Mouse (Mus musculus): ENCODE measurements around the gene Pde4d. TPM values are rescaled to one million over a fixed set of nuclear protein-coding genes. Genes with fewer than 3 reads are reported as not detected.
"Not testable (repeated sequence)": the region's sequence is repeated elsewhere in the genome, so short reads cannot be mapped to it uniquely, and the experiment has no call there.

Pde4d gene
- polyA plus RNA-seq, 1 experiment from 2014 or later: 14.6 TPM

DNA sequence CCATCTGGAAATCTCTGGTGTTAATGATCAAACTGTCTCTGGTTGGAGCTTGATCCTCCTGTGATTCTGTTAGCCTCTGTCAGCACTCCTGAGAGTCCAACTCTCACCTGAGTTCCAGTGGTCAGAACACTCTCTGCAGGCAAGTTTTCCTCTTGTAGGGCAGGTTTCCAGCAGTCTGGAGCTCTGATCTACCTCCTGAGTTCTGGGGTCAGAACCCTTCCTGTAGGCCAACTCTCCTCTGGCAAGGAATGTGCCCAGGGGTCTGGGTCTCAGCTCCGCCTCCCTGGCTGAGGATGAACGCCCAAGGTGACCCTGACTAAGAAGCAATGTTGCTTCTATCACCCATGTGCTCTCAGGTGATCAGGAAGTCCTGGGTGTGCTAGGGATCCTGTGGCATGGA is 284.6 kb downstream of the Pde4d start:
- not testable (repeated sequence) for H3K4me1 ChIP-seq (ENCODE audit: control insufficient read depth, insufficient read depth, low read length); H3K4me2 ChIP-seq (ENCODE audit: low read depth, low read length); DNase-seq (ENCODE audit: low spot score); H3K9ac ChIP-seq (replicated peaks; ENCODE audit: low read length); H3K9me3 ChIP-seq (replicated peaks; ENCODE audit: control insufficient read depth, low read length); H3K4me3 ChIP-seq (ENCODE audit: low read depth, low read length); H3K27me3 ChIP-seq (ENCODE audit: control insufficient read depth, insufficient read depth, low read length); H3K27ac ChIP-seq (replicated peaks; ENCODE audit: low read depth, low read length); H3K36me3 ChIP-seq (replicated peaks; ENCODE audit: control insufficient read depth, insufficient read depth, low read depth, low read length); ATAC-seq (replicated peaks; ENCODE audit: insufficient number of reproducible peaks, low FRiP score, low TSS enrichment, low read depth)
- 75% methylated on average over 2 of the region's 2 CpGs for WGBS

DNA sequence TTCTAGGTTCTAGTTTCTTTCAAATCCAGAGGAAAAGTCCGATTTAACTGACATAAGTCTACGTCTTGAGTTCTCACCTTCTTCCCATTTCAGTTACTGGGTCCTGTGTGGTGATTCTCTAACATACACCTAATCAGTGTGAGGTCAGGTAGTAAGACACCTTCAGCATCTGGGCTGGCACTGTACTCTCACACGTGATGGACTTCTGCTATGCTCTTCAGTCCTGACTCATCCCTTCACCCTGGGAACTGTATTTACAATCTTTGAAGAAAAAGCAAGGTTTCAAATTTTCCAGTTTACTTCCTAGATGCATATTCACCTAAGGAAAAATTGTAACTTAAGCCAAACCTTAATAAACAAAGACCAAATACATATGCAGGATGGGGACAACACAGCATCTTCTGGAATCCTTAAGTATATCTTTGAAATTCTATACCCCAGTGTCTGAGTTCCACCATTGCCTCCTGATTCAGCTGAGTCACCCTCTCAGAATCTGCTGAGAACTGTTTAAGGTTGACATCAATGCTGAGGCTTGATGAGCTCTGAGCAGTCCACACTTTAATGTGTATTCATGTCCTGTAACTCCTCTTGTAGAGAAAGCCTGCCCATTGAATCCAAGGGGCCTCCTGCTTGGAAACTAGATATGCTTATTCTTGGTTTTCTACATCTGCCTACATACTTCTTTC is 301.6 kb downstream of the Pde4d start:
- no peaks in the 10 kb centered on the region for H3K4me1 ChIP-seq (ENCODE audit: control insufficient read depth, insufficient read depth, low read length)
- H3K9ac ChIP-seq (replicated peaks; ENCODE audit: low read length): no peak overlapping the region
- H3K4me2 ChIP-seq (ENCODE audit: low read depth, low read length): no peak overlapping the region
- no peak overlapping the region for H3K4me3 ChIP-seq (ENCODE audit: low read depth, low read length)
- no peaks in the 10 kb centered on the region for H3K36me3 ChIP-seq (replicated peaks; ENCODE audit: control insufficient read depth, insufficient read depth, low read depth, low read length)
- 75% methylated on average over 3 of the region's 3 CpGs for WGBS
- H3K27ac ChIP-seq (replicated peaks; ENCODE audit: low read depth, low read length): no peak overlapping the region
- H3K27me3 ChIP-seq (ENCODE audit: control insufficient read depth, insufficient read depth, low read length): no peaks in the 10 kb centered on the region
- no peaks in the 10 kb centered on the region for H3K9me3 ChIP-seq (replicated peaks; ENCODE audit: control insufficient read depth, low read length)
- ATAC-seq (replicated peaks; ENCODE audit: insufficient number of reproducible peaks, low FRiP score, low TSS enrichment, low read depth) (no peak), DNase-seq (ENCODE audit: low spot score) (no peak)

- no peaks in the 10 kb centered on the region for H3K36me3 ChIP-seq (replicated peaks; ENCODE audit: control insufficient read depth, insufficient read depth, low read depth, low read length)
- 83% methylated on average over 7 of the region's 7 CpGs for WGBS
- H3K4me2 ChIP-seq (ENCODE audit: low read depth, low read length): no peak overlapping the region
- H3K27ac ChIP-seq (replicated peaks; ENCODE audit: low read depth, low read length): no peak overlapping the region
- no peaks in the 10 kb centered on the region for H3K27me3 ChIP-seq (ENCODE audit: control insufficient read depth, insufficient read depth, low read length)
- no peak for DNase-seq (ENCODE audit: low spot score)
- no peaks in the 10 kb centered on the region for H3K9me3 ChIP-seq (replicated peaks; ENCODE audit: control insufficient read depth, low read length)
- no peak overlapping the region for H3K9ac ChIP-seq (replicated peaks; ENCODE audit: low read length)
- no peak for ATAC-seq (replicated peaks; ENCODE audit: insufficient number of reproducible peaks, low FRiP score, low TSS enrichment, low read depth)
- no peak overlapping the region for H3K4me3 ChIP-seq (ENCODE audit: low read depth, low read length)
- H3K4me1 ChIP-seq (ENCODE audit: control insufficient read depth, insufficient read depth, low read length): no peaks in the 10 kb centered on the region
Observed at GRCm38 (mm10) chr13:108757477-108757876, 307.7 kb downstream of the Pde4d start.

DNA sequence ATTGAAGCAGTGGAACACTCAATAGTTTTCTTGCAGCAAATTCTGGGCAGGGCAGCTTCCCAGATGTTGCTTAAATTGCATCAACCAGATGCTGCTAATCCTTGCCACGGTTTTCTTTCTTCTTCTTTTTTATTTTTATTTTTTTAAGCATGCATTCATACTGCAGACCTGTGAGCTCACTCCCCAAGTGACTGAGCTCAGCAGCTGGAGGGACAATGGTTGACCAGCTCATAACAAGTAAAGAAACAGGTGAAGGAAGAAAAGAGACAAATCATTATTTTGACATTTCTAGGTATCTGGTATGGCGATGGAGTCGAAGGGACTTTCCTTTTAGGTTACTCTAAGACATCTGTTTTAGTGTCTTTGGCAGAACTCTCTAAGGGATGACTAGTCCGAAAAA is 308.6 kb downstream of the Pde4d start:
- H3K27me3 ChIP-seq (ENCODE audit: control insufficient read depth, insufficient read depth, low read length): no peaks in the 10 kb centered on the region
- no peaks in the 10 kb centered on the region for H3K4me1 ChIP-seq (ENCODE audit: control insufficient read depth, insufficient read depth, low read length)
- no peak overlapping the region for H3K4me3 ChIP-seq (ENCODE audit: low read depth, low read length)
- H3K9ac ChIP-seq (replicated peaks; ENCODE audit: low read length): no peak overlapping the region
- no peak overlapping the region for H3K4me2 ChIP-seq (ENCODE audit: low read depth, low read length)
- H3K27ac ChIP-seq (replicated peaks; ENCODE audit: low read depth, low read length): no peak overlapping the region
- whole genome bisulfite sequencing: 82% methylated on average over 4 of the region's 4 CpGs
- no peaks in the 10 kb centered on the region for H3K9me3 ChIP-seq (replicated peaks; ENCODE audit: control insufficient read depth, low read length)
- H3K36me3 ChIP-seq (replicated peaks; ENCODE audit: control insufficient read depth, insufficient read depth, low read depth, low read length): no peaks in the 10 kb centered on the region
- no peak for DNase-seq (ENCODE audit: low spot score)
- ATAC-seq (replicated peaks; ENCODE audit: insufficient number of reproducible peaks, low FRiP score, low TSS enrichment, low read depth): no peak

GRCm38 (mm10) chr13:108759140-108759539 is 309.4 kb downstream of the Pde4d start:
- H3K36me3 ChIP-seq (replicated peaks; ENCODE audit: control insufficient read depth, insufficient read depth, low read depth, low read length): no peaks in the 10 kb centered on the region
- no peaks in the 10 kb centered on the region for H3K4me1 ChIP-seq (ENCODE audit: control insufficient read depth, insufficient read depth, low read length)
- ATAC-seq (replicated peaks; ENCODE audit: insufficient number of reproducible peaks, low FRiP score, low TSS enrichment, low read depth): no peak
- no peak overlapping the region for H3K4me2 ChIP-seq (ENCODE audit: low read depth, low read length)
- H3K27me3 ChIP-seq (ENCODE audit: control insufficient read depth, insufficient read depth, low read length): no peaks in the 10 kb centered on the region
- 70% methylated on average over 4 of the region's 4 CpGs for WGBS
- H3K4me3 ChIP-seq (ENCODE audit: low read depth, low read length): no peak overlapping the region
- H3K9me3 ChIP-seq (replicated peaks; ENCODE audit: control insufficient read depth, low read length): no peaks in the 10 kb centered on the region
- no peak overlapping the region for H3K27ac ChIP-seq (replicated peaks; ENCODE audit: low read depth, low read length)
- no peak for DNase-seq (ENCODE audit: low spot score)
- H3K9ac ChIP-seq (replicated peaks; ENCODE audit: low read length): no peak overlapping the region

GRCm38 (mm10) chr13:108763295-108763694 is 313.5 kb downstream of the Pde4d start:
- no peaks in the 10 kb centered on the region for H3K36me3 ChIP-seq (replicated peaks; ENCODE audit: control insufficient read depth, insufficient read depth, low read depth, low read length)
- ATAC-seq (replicated peaks; ENCODE audit: insufficient number of reproducible peaks, low FRiP score, low TSS enrichment, low read depth): no peak
- no peaks in the 10 kb centered on the region for H3K4me1 ChIP-seq (ENCODE audit: control insufficient read depth, insufficient read depth, low read length)
- WGBS: 84% methylated on average over 3 of the region's 3 CpGs
- H3K4me3 ChIP-seq (ENCODE audit: low read depth, low read length): no peak overlapping the region
- H3K4me2 ChIP-seq (ENCODE audit: low read depth, low read length): no peak overlapping the region
- H3K27ac ChIP-seq (replicated peaks; ENCODE audit: low read depth, low read length): no peak overlapping the region
- no peaks in the 10 kb centered on the region for H3K9me3 ChIP-seq (replicated peaks; ENCODE audit: control insufficient read depth, low read length)
- H3K9ac ChIP-seq (replicated peaks; ENCODE audit: low read length): no peak overlapping the region
- DNase-seq (ENCODE audit: low spot score): no peak
- no peaks in the 10 kb centered on the region for H3K27me3 ChIP-seq (ENCODE audit: control insufficient read depth, insufficient read depth, low read length)

DNA sequence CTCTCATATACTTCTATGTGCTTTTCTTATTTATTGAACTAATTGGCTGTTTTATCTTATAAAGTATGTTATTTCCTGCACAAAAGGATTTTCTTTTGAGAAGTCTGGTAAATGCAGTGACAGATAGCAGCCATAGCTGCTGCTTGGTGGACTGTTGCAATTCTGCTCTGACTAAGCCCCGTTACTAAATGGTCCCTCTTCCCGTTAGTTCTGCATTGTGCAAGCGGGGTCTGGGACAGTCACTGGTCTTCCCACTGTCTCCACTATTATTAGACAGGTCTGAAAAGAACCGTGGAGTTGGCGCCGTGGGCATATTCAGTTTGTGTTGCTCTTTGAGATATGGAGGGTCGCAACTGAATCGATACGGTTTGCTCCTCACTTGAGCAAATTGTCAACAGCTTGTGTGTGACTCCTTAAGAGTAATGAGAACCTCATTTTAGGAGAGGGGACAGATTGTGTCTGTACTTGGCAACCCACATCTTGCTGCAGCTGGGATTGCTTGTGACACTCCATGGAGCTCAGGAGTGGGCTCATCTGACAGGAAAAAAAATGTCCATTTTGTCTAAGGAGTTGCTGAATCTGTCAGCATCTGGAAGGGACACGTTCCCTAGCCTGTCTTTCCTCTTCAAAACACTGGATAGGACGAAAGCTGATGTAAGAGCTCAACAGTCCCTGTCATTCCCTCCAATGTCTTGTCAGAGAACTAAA is 316.4 kb downstream of the Pde4d start:
- no peaks in the 10 kb centered on the region for H3K36me3 ChIP-seq (replicated peaks; ENCODE audit: control insufficient read depth, insufficient read depth, low read depth, low read length)
- H3K4me1 ChIP-seq (ENCODE audit: control insufficient read depth, insufficient read depth, low read length): no peaks in the 10 kb centered on the region
- H3K9ac ChIP-seq (replicated peaks; ENCODE audit: low read length): no peak overlapping the region
- no peaks in the 10 kb centered on the region for H3K27me3 ChIP-seq (ENCODE audit: control insufficient read depth, insufficient read depth, low read length)
- H3K27ac ChIP-seq (replicated peaks; ENCODE audit: low read depth, low read length): no peak overlapping the region
- H3K4me2 ChIP-seq (ENCODE audit: low read depth, low read length): no peak overlapping the region
- no peaks in the 10 kb centered on the region for H3K9me3 ChIP-seq (replicated peaks; ENCODE audit: control insufficient read depth, low read length)
- H3K4me3 ChIP-seq (ENCODE audit: low read depth, low read length): no peak overlapping the region
- WGBS: 79% methylated on average over 11 of the region's 11 CpGs
- no peak for ATAC-seq (replicated peaks; ENCODE audit: insufficient number of reproducible peaks, low FRiP score, low TSS enrichment, low read depth)
- no peak for DNase-seq (ENCODE audit: low spot score)

- ATAC-seq (replicated peaks; ENCODE audit: insufficient number of reproducible peaks, low FRiP score, low TSS enrichment, low read depth): no peak
- Histone ChIP-seq H3K4me3 (ENCODE audit: low read depth, low read length) (no peak overlapping the region), H3K27me3 (ENCODE audit: control insufficient read depth, insufficient read depth, low read length) (no peaks in the 10 kb centered on the region), H3K27ac (replicated peaks; ENCODE audit: low read depth, low read length) (no peak overlapping the region), H3K36me3 (replicated peaks; ENCODE audit: control insufficient read depth, insufficient read depth, low read depth, low read length) (no peaks in the 10 kb centered on the region), H3K9me3 (replicated peaks; ENCODE audit: control insufficient read depth, low read length) (no peaks in the 10 kb centered on the region), H3K9ac (replicated peaks; ENCODE audit: low read length) (no peak overlapping the region), H3K4me1 (ENCODE audit: control insufficient read depth, insufficient read depth, low read length) (no peaks in the 10 kb centered on the region), H3K4me2 (ENCODE audit: low read depth, low read length) (no peak overlapping the region)
- no peak for DNase-seq (ENCODE audit: low spot score)
- 75% methylated on average over 3 of the region's 3 CpGs for WGBS
Observed at GRCm38 (mm10) chr13:108769465-108770056, 319.8 kb downstream of the Pde4d start.

All from embryonic facial prominence, embryonic 11.5 days (tissue).